Mouse (Mus musculus): ENCODE data around the gene Acvr1c.

The Acvr1c gene

DNA sequence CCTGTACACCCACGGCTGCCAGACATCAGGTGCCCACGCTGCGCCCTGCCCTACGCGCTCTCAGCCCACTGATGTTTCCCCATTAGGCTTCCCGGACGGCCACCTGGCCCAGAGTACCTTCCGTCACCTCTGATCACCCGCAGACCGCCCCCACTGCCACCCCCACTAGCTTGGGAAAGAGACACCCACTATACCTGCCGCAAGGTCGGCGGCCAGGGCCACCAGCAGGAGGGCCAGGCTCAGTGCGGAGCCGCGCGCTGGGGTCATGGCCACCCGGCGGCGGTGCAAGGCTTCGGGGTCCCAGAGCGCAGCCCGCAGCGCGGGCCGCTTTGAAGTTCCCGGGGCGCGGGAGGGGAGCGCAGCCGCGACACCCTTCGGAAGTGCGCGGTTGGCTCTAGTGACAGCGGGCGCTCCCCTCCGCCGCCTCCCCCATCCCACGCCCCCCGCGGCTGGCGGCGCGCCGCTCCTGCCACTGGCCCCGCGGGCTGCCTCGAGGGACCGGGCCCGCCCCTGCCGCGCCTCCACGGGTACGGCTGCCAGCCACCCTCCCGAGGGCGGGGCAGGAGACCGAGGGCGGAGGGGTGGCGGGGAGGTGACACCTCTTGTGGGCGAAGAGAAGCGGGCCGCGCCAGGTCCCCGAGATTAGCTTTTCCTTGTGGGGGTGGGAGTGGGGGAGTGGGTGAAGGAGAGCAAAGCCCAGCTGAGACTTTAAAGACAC is at the start of gene Acvr1c:
TSS of gene Acvr1c (minus strand) at position 482 of the 718 bp plus-strand sequence.
- peak; percentile 1 for DNase-seq (ENCODE audit: low spot score)

DNA sequence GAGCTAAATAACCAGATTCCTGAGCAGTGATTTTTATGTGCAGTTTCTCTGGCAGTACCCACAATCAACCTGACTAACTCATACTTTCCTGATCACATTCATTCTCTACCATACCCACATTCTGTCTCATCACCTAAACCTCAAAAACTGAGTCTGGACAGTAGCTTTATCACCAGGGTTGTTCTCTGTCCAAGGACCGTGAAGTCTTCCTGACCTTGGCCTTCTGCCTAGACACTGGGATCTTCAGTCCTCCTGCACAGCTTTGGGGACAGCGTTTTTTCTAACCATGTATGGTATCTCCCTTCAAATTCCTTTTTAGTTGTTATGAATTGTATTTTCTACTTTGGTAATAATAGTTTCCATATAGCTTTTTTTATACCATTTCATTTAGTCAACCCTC is 45.8 kb upstream of the Acvr1c start:
- no peak for DNase-seq (ENCODE audit: low spot score)

DNA sequence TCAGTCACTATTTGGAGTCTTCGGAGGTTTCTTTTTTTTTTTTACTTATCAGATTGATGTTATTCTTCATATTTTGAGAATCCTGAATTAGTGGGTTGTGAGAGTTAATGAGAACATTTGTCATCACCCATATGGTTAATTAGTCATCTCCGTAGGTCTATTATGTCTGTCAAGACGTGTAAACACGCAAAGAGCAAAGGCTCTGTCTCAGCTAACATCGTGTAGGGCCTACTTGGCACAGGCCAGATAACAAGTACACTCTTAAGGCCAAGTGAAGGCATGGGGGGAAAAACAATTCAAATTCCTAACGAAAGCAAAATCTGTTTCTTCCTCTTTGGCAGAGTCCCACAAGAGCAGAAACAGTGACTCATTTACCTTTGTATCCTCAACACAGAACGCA is 30.9 kb upstream of the Acvr1c start:
- no peak for DNase-seq (ENCODE audit: low spot score)

DNA sequence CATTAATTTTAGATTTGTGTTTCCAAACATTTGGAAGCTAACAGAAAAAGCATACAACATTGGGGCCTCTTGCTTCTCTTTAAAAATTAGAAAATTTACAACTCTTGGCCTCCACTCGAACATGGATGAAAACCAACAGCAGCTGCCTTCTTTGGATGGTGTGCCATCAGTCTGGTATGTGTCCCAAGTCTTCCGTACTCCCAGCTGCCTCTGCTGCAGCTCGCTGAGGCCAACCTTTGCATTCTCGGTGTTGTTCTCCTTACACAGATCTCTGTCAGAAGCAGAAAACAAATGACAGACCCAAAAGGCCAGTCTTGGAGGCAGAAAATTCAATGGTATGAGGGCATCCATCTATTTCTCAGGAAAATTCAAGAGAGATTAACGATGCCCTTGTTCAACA is 22.3 kb upstream of the Acvr1c start:
- DNase-seq (ENCODE audit: low spot score) = no peak

DNA sequence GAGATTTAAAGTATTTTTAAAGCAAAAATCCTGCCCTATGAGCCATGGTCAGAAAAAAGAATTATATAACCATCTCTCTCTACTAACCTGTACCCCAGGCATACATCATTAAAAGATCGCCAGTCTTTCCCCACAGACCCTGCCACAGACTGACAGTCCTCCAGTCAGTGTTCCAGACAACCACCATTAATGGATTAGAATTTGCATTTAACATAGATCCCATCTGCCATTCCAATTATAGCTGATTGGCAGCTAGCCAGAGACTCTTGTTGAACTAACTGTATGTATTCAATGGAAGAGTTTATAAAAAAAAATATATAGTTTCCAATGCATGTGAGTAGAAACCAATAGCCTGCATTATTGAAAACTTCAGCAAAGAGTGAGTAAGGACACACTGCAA is 21.8 kb upstream of the Acvr1c start:
- no peak for DNase-seq (ENCODE audit: low spot score)

DNA sequence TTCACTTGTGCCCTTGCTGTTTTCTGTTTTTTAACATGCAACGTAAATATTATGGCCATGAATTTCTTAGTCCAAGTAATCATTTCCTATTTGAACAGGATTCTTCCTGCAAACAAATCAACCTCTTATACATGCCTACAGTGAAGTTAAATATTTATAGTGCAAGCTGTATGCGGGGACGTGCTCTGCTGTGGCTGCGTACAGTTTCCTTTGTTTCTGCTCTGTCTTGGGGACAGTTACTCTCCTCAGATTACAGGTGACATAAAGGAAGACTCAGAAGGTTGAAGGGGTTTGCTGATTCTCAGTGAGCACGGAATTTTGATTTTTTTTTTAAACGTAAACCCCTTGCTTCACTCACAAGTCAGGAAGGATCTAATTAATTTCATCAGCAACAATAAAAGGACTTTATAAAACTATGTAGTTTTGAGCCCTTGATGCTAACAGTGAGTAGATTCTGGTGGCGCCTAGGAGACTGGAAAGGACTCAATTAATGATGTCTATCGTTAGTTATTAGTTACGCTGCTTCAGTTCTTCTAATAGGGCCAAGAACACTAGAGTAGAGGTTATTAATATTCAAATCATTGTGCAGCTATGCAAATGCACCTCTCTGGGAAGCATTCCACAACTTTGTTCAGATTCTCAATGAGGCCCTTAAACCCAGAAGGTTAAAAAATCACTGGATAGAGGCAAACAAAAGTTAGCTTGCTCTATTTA is 19.9 kb upstream of the Acvr1c start:
- no peak for DNase-seq (ENCODE audit: low spot score)

DNA sequence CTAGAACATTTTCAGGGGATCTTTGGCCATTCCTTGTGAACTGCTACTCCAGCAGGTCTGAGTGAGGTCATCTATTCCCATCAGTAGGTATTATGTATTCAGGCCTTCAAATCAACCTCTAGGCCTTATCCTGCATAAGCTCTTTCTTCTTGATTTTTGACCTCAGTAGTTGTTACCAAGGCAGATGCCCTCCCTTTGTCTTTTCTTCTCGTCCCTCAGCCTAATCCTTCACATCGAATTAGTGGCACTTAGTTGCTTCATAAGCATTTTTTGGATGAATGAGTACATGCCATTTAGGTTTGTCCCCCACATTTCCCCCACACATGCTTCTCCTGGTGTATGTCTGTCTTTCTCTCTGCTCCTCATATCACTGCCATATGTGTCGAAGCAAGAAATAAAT is 8.5 kb upstream of the Acvr1c start:
- DNase-seq (ENCODE audit: low spot score) = no peak

DNA sequence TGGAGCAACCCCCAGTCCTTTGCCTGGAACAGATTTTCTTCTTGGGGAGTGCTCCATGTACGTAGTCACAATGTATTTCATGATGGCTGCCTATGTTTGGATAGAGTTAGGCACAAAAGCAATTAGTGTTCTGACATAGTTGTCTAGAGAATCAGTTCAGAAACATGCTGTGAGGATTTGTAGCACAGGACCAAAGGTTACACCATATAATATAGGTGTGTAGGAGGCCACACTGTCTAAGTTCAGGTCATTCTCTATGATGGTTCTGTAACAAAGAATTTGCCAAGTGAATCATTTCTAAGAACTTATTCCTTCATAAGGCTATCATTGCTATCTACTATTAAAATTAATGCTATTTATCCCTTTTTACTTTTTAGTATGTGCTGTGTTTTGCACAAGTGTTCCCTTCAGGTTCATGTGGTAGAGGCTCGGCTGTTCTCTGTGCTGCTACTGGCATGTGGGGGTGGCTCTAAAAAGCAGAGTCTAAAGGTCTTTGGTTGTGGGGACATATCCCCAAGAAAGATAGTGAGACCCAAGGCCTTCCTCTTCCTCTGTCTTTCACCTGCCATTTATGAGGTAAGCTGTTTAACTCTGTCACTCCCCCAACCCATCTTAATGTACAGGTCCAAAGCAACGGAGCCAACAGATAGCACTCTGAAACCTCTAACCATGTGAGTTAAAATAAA is 3.8 kb upstream of the Acvr1c start:
- DNase-seq (ENCODE audit: low spot score) = no peak

DNA sequence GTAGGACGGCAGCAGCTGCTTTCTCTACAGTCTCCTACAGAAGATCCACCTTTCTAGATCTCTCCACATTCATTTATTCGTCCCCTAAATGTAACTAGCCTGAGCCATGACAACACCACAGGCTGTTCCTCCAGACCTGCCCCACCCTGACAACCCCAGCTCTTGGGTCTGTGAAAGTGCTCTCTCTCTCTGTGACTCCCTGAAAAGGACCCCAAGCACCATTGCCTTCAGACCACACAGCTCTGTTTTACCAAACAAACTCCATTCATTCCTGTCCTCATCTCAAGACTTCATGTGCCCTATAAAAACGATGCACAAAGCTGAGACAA is 401 bp upstream of the Acvr1c start:
- DNase-seq (ENCODE audit: low spot score) = no peak

DNA sequence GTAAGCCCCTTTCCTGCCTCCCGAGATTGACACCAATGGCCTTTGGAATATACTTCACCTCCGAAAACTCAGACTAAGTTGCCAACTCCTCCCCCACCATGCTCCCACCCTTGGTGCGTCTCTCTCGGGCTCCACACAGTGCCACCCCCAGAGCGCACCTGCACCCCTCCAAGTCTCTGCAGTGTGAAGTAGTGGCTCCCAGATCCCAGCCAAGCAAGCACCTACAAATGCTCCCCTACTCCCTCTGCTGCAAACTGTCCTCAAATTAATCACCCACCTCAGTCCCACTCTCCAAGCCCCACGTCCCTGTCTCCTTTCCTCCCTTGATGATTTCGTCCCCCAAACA is 654 bp downstream of the Acvr1c start:
- DNase-seq (ENCODE audit: low spot score) = no peak

DNA sequence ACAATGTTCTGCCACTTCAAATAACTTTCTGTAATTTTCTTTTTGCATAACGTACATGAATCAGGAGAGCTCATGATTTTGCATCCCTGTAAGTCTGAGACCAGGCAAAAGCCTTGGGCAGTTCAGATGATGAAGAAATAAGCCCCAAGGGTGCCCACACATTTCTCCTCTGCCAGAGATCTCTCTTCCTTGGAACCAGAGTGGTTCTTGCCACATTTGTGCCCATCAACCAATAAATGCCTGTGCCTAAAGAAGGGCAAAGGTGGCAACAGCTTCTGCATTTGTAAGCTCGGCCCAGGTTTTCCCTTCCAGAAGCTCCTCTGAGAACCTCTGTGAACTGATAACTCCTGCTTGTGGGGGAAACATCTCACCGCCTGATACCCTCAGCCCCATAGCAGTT is 3.3 kb downstream of the Acvr1c start:
- DNase-seq (ENCODE audit: low spot score) = no peak

DNA sequence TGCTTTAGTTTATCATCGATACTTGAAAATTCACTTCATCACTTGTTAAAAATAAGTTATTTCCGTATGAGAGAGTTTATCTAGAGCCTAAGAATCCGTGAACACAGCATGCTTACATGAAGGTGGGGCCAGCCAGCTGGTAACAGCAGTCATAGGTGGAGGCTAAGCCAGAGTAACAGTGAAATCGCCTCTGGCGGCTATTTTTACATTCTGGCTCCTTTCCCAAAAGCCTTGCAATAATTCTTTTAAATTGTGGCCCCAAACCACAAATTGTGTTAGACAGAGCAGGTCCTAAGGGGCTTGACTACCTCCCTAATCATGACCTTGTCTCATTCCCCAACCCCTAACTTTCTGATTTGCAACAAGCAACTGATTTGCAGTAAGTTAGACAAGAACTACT is 4.8 kb downstream of the Acvr1c start:
- no peak for DNase-seq (ENCODE audit: low spot score)

DNA sequence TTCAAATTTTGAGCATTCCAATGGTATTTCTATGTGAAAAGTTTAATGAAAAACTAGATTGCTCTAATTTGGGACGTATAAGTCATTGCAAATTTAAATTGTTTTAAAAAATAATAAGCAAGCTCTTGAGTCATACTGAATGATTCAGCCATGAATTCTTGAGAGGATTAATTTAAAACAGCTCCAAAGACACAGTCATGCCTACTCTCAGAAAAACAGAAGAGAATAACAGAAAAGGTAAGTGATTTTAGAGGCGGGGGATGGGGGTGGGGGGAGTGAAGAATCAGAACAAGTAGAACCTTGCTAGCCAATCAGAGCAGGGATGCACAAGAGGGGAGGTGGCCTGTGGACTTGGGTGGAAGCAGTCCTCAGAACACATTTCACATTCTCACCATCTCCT is 7.0 kb downstream of the Acvr1c start:
- no peak for DNase-seq (ENCODE audit: low spot score)

DNA sequence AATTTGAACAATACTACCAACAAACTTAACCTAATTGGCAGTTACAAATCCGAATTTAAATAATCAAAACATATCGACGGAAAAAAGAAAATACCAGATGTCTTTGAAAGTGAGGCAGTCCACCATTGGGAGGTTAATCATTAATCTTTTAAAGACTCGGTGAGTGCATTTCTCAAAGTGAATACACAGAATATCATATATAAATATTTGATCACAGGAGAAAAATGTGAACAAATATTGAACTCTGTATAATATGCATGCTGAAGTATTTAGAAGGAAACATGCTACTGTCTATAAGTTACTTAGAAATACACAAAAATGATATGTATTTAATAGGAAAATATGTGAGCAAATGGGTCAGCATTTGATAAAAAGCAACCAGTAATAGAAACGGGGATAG is 21.0 kb downstream of the Acvr1c start:
- DNase-seq (ENCODE audit: low spot score) = no peak

DNA sequence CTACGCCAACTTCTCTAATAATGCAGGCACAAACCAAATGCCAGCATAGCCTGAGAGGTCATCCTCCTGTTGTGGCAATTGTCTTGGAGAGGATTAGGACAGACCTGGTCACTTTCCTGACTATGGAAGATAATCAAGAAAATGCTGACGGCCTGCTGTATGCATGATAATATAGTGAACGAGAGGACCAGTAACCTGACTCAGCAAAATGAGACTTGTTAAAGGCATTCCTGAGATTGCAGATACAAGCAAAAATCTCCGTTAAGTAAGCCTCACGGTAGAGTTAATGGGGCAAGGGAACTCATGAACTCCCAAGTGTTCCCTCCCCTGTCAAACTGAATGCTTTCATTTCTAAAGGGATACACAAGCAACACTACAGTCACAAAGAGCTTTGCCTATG is 28.1 kb downstream of the Acvr1c start:
- no peak for DNase-seq (ENCODE audit: low spot score)

DNA sequence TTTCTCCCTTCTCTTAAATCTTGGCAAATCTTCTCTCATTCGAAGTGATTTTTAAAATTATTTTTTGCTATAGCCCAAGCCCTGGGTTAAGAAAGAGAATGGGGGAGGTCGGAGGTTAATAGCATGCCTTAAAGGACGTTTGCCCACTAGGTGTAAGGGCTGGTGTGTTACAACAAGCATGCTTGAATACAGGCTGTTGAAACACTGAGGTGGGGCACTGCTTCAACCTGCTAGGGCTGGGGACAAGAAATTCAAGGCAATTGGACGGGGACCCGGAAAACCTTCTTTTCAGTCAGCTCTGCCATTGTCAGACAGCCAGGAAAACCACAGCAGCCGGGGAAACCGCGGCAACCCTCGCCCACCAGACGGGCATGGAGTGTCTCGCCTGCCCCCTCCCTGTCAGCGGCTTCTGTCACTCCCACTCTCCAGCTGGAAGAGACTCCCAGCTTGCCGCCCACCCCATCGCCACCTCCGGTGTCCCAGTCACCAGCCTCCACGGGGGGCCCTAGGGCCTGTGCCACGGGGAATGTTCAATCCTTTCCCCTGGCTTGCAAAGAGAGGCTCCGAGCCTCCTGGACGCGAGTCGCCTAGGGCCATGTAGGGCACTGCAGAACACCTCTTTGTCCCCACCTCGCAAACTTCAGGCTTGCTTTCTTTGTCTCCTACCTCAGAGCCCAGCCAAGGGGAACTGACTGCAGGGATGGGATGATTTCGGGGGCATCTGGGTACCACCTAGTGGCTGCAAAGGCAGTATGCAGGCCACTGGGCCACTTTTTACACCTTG is 33.4 kb downstream of the Acvr1c start:
- peak; percentile 7 for DNase-seq (ENCODE audit: low spot score)

DNA sequence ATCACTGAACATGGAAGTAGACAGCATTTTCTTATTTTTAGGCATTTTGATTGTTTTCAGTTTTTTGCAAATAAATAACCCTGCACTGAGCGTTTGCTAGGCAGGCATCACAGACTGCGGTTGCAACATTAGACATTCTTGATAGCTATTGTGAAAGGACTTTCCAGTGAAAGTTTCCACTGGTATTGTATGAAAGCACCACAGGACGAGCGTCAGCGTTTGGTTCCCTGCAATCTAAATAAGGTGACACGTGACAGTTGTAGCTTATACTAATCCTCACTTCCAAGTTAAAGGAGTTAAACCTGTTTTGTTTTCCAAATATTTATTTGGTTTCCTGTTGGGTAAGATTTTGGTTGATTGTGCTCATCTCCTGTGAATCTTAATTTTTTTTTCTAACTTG is 34.4 kb downstream of the Acvr1c start:
- DNase-seq (ENCODE audit: low spot score) = no peak

DNA sequence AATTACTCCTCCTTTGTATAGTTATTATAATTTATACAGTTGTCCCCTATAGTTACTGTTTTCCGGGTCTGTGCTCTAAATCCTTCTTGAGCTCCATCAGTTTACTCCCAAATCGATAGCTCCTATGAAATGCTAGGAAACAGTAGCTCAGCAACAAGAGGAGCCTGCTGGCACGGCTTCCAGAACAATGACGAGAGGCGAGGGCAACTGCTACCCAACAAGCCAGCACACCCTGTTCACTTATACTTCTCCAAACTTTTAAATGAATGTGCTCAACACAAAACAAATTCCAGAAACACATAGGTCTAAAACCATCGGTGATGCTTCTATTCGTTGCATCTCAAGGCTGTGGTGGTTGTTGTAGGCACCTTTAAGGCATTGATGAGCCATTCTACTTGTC is 41.5 kb downstream of the Acvr1c start:
- no peak for DNase-seq (ENCODE audit: low spot score)

DNA sequence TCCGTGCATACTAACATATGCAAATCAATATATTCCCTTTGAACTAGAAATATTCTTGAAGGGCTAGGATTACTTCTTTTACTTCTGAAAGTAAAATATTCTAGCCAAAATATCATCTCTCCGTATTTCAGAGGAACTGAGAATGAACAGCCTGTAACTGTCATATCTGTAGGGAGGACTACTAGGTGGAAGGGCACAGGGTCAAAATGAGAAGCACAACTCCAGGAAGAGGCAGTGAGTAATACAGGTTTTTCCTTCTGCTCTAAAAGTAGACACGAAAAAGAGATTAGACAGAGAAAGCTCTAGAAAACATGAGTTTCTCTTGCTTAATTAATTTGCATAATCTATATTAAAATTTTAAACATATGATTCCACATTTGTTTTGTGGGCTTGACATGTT is 48.0 kb downstream of the Acvr1c start:
- DNase-seq (ENCODE audit: low spot score) = no peak

DNA sequence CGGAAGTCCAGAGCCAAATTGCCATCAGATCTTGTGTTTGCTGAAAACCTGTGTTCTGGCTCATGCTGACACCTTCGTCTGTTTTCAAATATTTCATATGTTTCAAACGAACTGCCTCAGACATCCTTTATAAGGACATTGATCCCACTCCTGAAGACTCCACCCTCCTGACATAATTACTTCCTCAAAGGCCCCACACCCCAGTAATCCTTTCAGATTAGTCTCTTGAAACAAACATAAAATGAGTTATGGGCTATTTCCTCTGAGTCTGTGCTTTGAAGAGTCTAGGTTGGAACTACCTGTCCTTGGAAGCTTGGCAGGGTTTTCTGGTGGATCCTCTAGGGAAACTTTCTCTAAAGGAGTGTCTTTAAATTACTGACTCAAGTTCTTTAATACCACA is 53.2 kb downstream of the Acvr1c start:
- DNase-seq (ENCODE audit: low spot score) = no peak

DNA sequence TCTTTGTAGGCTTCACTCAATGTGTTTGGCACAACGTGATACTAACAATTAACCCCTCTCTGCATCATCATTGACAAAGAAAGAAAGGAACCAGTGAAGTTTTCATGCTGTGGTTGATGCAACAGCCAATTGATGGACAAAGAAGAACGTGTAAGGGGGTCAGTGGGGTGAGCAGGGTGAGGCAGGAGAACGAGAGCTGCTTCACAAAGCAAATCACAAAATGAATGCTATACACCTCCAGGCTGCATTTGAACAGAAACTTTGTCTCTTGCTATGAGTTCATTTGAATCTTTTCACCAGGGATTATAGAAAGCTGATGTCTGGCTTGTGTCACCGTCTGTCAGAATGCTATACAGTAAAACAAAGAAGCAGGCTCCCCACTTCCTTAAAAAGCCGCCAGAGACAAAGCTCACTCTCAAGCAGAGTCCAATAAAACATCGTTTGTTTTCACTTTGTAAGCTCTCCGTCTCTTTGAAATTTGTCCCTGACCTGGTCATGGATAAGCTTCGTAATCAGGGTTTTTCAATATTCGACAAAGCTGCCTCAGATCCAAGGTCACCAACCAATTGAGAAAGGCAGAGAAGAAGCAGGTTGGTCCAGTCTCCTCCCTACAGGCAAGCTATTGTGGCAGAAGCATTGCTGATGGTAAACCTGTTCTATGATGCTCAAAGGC is 67.8 kb downstream of the Acvr1c start:
- no peak for DNase-seq (ENCODE audit: low spot score)

DNA sequence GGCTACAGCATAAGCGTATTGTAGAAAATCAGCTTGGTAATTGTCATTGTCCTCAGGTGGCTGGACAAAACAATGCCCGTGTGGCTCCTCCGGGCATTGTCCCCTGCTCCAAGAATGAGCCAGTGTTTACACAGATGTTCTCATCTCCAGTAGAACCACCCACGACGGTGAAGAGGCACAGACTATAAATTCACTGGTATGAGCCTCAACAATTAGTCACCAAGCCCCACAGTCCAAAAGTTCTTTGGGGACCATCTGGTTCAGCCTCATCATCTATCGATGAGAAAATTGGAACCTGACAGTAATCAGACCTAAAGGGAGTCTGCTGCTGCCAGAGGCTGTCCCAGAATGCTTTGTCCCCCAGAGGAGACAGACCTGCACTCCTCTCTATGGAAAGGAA is 68.4 kb downstream of the Acvr1c start:
- DNase-seq (ENCODE audit: low spot score) = no peak
